ENCODE assay signal across 8 mouse cellular contexts in genomic region chr2:109277593-109277992, GRCm38 (mm10). TPM values are rescaled to one million over a fixed set of nuclear protein-coding genes. Genes with fewer than 3 reads are reported as not detected.
A peak's percentile ranks its signal among the peaks of the same experiment; 100 is the strongest.
DNase-seq lines count a peak whose midpoint lies in the region; ATAC-seq and TF ChIP-seq lines count a peak whose summit lies in the region.

No protein-coding gene starts in this region.

- H3K27ac ChIP-seq in liver, adult 2 months (replicated peaks; ENCODE audit: insufficient read depth, low read depth, low read length), result no peak overlapping the region
- H3K27ac ChIP-seq in heart, embryonic 13.5 days (replicated peaks), result peak overlapping the region; percentile 43
- H3K27ac ChIP-seq in macrophage, result no peak overlapping the region

- no peak for TF ChIP-seq POLR2A in liver, adult 2 months (IDR thresholded peaks at IDR 0.05; ENCODE audit: extremely low read depth, insufficient read depth, low read length)
- TF ChIP-seq POLR2A in brain, embryonic 14.5 days (IDR thresholded peaks at IDR 0.05; ENCODE audit: borderline replicate concordance, extremely low read depth, insufficient read depth, insufficient read length, poor library complexity, severe bottlenecking), result no peak

- ATAC-seq in heart, embryonic 13.5 days (ENCODE audit: extremely low read depth, insufficient number of reproducible peaks, low FRiP score, low TSS enrichment), result no peak
- ATAC-seq in erythroid progenitor cell, adult 5-6 weeks (replicated peaks; ENCODE audit: low FRiP score, poor library complexity, severe bottlenecking), result no peak

- H3K9me3 ChIP-seq in heart, embryonic 13.5 days, result no peaks in the 10 kb centered on the region

- 2% methylated on average over 7 of the region's 7 CpGs for WGBS in liver, adult 2 months
- 8% methylated on average over 7 of the region's 7 CpGs for WGBS in heart, embryonic 13.5 days
- 5% methylated on average over 6 of the region's 7 CpGs for WGBS in macrophage (ENCODE audit: missing documents)

- H3K4me1 ChIP-seq in liver, adult 2 months (ENCODE audit: control insufficient read depth, insufficient read depth, low read length), result 0 out of 2 replicates have a peak, but pooled peaks cover 3% of the 10 kb centered on the region
- H3K4me1 ChIP-seq in heart, embryonic 13.5 days, result peaks cover 20% of the 10 kb centered on the region

- no peaks in the 10 kb centered on the region for H3K79me2 ChIP-seq in liver, adult 2 months (ENCODE audit: control insufficient read depth, insufficient read depth, low read length)
- H3K79me2 ChIP-seq in macrophage (ENCODE audit: inconsistent target), result peaks cover 14% of the 10 kb centered on the region

- DNase-seq in liver, adult 2 months (ENCODE audit: extremely low read depth, low read depth, low spot score), result peak; percentile 46
- DNase-seq in liver, result no peak
- DNase-seq in brain, embryonic 14.5 days (ENCODE audit: low read depth), result peak; percentile 18
- no peak for DNase-seq in frontal cortex, postnatal 25 days (ENCODE audit: low spot score in 2 of 2)
- no peak for DNase-seq in right cerebral cortex, adult 2 months (ENCODE audit: low spot score in 2 of 2)

- no peaks in the 10 kb centered on the region for H3K27me3 ChIP-seq in liver, adult 2 months (ENCODE audit: control insufficient read depth, insufficient read depth, low read length)
- no peaks in the 10 kb centered on the region for H3K27me3 ChIP-seq in heart, embryonic 13.5 days (replicated peaks)

- peak overlapping the region; percentile 72 for H3K4me3 ChIP-seq in liver, adult 2 months (ENCODE audit: insufficient read depth, low read depth, low read length)
- peak overlapping the region; percentile 66 for H3K4me3 ChIP-seq in heart, embryonic 13.5 days
- H3K4me3 ChIP-seq in macrophage (ENCODE audit: inconsistent target), result peak overlapping the region; percentile 77

- H3K9ac ChIP-seq in liver, adult 2 months (ENCODE audit: low read depth, low read length), result peak overlapping the region; percentile 80
- H3K9ac ChIP-seq in heart, embryonic 13.5 days, result peak overlapping the region; percentile 88

- no peaks in the 10 kb centered on the region for H3K36me3 ChIP-seq in liver, adult 2 months (ENCODE audit: control insufficient read depth, insufficient read depth, low read length)
- no peaks in the 10 kb centered on the region for H3K36me3 ChIP-seq in heart, embryonic 13.5 days
- H3K36me3 ChIP-seq in macrophage (ENCODE audit: inconsistent target), result no peaks in the 10 kb centered on the region

- TF ChIP-seq CTCF in liver, adult 2 months (IDR thresholded peaks at IDR 0.05; ENCODE audit: low read depth, low read length), result no peak
- TF ChIP-seq CTCF in brain, embryonic 14.5 days (IDR thresholded peaks at IDR 0.05; ENCODE audit: borderline replicate concordance, extremely low read depth, insufficient read depth, insufficient read length), result no peak

- H3K4me2 ChIP-seq in heart, embryonic 13.5 days, result peak overlapping the region; percentile 75

RNA-seq across cellular contexts. Expression of gene Kif18a, which starts 2.9 kb away (rescaled TPM):
- 0.74 and 1.0 TPM in 2 replicates for total RNA-seq in liver, adult 2 months (2014; rRNA removed)
- polyA plus RNA-seq in liver, adult 2 months (2012; rRNA removed), result 0.05 and 0.09 TPM in 2 replicates
- 4.2 and 7.3 TPM in 2 replicates for polyA plus RNA-seq in brain, embryonic 14.5 days (2012; rRNA removed)
- polyA plus RNA-seq in heart, embryonic 13.5 days (2015; fragmentation: Nextera tagmentation; extraction: Ambion mirVana), result 11.6 and 12.3 TPM in 2 replicates
- 10 to 100 TPM in 1 of 26 experiments, 1 to 10 TPM in 17, under 1 TPM in 8; 0.17 to 11.9 (median 2.2) TPM for total RNA-seq in macrophage (2018; cell fraction: chromatin; rRNA removed)
- total RNA-seq in macrophage (2018; cell fraction: cytosol; rRNA removed), result under 1 TPM; 0.10 to 0.92 (median 0.56) TPM
- 1 to 10 TPM in 15 of 26 experiments, under 1 TPM in 10, not detected in 1; 0.20 to 6.7 (median 1.2) TPM for total RNA-seq in macrophage (2018; cell fraction: nucleus; rRNA removed)
- 0.22 to 1.4 TPM (median 1.1 TPM) in 3 replicates for polyA plus RNA-seq in macrophage (2018)
- 185 and 241 TPM in 2 replicates for total RNA-seq in erythroid progenitor cell, adult 5-6 weeks (2015; ENCODE audit: low replicate concordance)
- 208 and 274 TPM in 2 replicates for total RNA-seq in erythroid progenitor cell, adult 5-6 weeks (2017; ENCODE audit: low replicate concordance)

RNA-seq across cellular contexts. Expression of gene Mettl15, which starts 3.0 kb away (rescaled TPM):
- 4.8 and 6.2 TPM in 2 replicates for total RNA-seq in liver, adult 2 months (2014; rRNA removed)
- 2.9 and 3.6 TPM in 2 replicates for polyA plus RNA-seq in liver, adult 2 months (2012; rRNA removed)
- 6.3 and 8.7 TPM in 2 replicates for polyA plus RNA-seq in brain, embryonic 14.5 days (2012; rRNA removed)
- polyA plus RNA-seq in heart, embryonic 13.5 days (2015; fragmentation: Nextera tagmentation; extraction: Ambion mirVana), result 13.3 and 14.1 TPM in 2 replicates
- total RNA-seq in macrophage (2018; cell fraction: chromatin; rRNA removed), result 1 to 10 TPM in 20 of 26 experiments, under 1 TPM in 6; 0.34 to 6.8 (median 3.2) TPM
- 1 to 10 TPM in 21 of 26 experiments, under 1 TPM in 5; 0.76 to 2.0 (median 1.4) TPM for total RNA-seq in macrophage (2018; cell fraction: cytosol; rRNA removed)
- total RNA-seq in macrophage (2018; cell fraction: nucleus; rRNA removed), result 1 to 10 TPM in 22 of 26 experiments, under 1 TPM in 3, not detected in 1; 0.59 to 5.3 (median 2.5) TPM
- polyA plus RNA-seq in macrophage (2018), result 1.8 to 2.4 TPM (median 2.2 TPM) in 3 replicates
- 10.1 and 24.5 TPM in 2 replicates for total RNA-seq in erythroid progenitor cell, adult 5-6 weeks (2015; ENCODE audit: low replicate concordance)
- 1.3 and 13.1 TPM in 2 replicates for total RNA-seq in erythroid progenitor cell, adult 5-6 weeks (2017; ENCODE audit: low replicate concordance)

Comparison
In these comparisons a context has a peak if more than half of its experiments do, and no peak if none do; other contexts are left out.
1. DNase-seq: peak in liver, adult 2 months (single experiment) and brain, embryonic 14.5 days (single experiment); none in liver (single experiment), frontal cortex, postnatal 25 days (0 of 2) and right cerebral cortex, adult 2 months (0 of 2).
2. Peak in every context shown above with its lines, with median percentiles within 50 percentile points of each other: H3K4me3 ChIP-seq.